Mouse (Mus musculus) heart, embryonic 10.5 days (tissue): Measurements from ENCODE around the gene Dnmbp. TPM values are rescaled to one million over a fixed set of nuclear protein-coding genes. Genes with fewer than 3 reads are reported as not detected.

Source experiments
- DNase-seq: peaks from one replicate; pipeline ENCODE4 v3.0.0-alpha.2; 2017; ENCODE audit warnings: low spot score
- H3K27ac ChIP-seq: fragments of 300-500 bp; sonication (generic); 2 replicates; pipeline ENCODE4 v1.5.1; 2016; ENCODE audit warnings: mild to moderate bottlenecking
- H3K27me3 ChIP-seq: fragments of 300-500 bp; sonication (generic); 2 replicates; pipeline ENCODE4 v1.6.1; 2016; ENCODE audit warnings: mild to moderate bottlenecking; ENCODE audit not compliant: poor library complexity, insufficient read depth, severe bottlenecking
- H3K36me3 ChIP-seq: fragments of 300-500 bp; sonication (generic); 2 replicates; pipeline ENCODE4 v1.6.1; 2016; ENCODE audit warnings: mild to moderate bottlenecking, moderate library complexity
- H3K4me1 ChIP-seq: fragments of 300-500 bp; sonication (generic); 2 replicates; pipeline ENCODE4 v1.6.1; 2016; ENCODE audit warnings: mild to moderate bottlenecking
- H3K4me3 ChIP-seq: fragments of 300-500 bp; sonication (generic); 2 replicates; pipeline ENCODE4 v1.5.1; 2016; ENCODE audit warnings: mild to moderate bottlenecking, moderate library complexity
- H3K9me3 ChIP-seq: fragments of 300-500 bp; sonication (generic); 2 replicates; pipeline ENCODE4 v1.6.1; 2016; ENCODE audit warnings: mild to moderate bottlenecking, moderate library complexity
- WGBS: fragments of 180-500 bp; shearing (Covaris S2); methylation state at CpG from one replicate; pipeline ENCODE4 v1.1.7; 2016; 5-methylcytosine and 5-hydroxymethylcytosine counted together
- polyA plus RNA-seq: library from polyadenylated mRNA; unstranded; fragments of >200 nt; fragmentation: Nextera tagmentation; extraction: Ambion mirVana; gene quantifications from 2 replicates; pipeline ENCODE4 v1.2.1, GENCODE M21; 2016

The Dnmbp gene
- polyA plus RNA-seq, 1 experiment from 2014 or later: 15.1 TPM

- Histone ChIP-seq H3K4me1 (no peaks in the 10 kb centered on the region), H3K27ac (no peak overlapping the region), H3K27me3 (no peaks in the 10 kb centered on the region), H3K4me3 (no peak overlapping the region), H3K36me3 (peaks cover 53% of the 10 kb centered on the region), H3K9me3 (no peaks in the 10 kb centered on the region)
- DNase-seq: no peak
- WGBS: 52% methylated on average over 7 of the region's 7 CpGs
These were observed 94.6 kb downstream of the Dnmbp start for GRCm38 (mm10) chr19:43845331-43845908.

- Histone ChIP-seq H3K27me3 (no peaks in the 10 kb centered on the region), H3K9me3 (no peaks in the 10 kb centered on the region), H3K4me3 (no peak overlapping the region), H3K4me1 (no peaks in the 10 kb centered on the region), H3K36me3 (peaks cover 30% of the 10 kb centered on the region), H3K27ac (no peak overlapping the region)
- no peak for DNase-seq
- WGBS: 75% methylated on average over 9 of the region's 9 CpGs
These were observed 96.8 kb downstream of the Dnmbp start for GRCm38 (mm10) chr19:43843184-43843583.

- Histone ChIP-seq H3K4me1 (no peaks in the 10 kb centered on the region), H3K9me3 (no peaks in the 10 kb centered on the region), H3K36me3 (no peaks in the 10 kb centered on the region), H3K27me3 (no peaks in the 10 kb centered on the region), H3K4me3 (no peak overlapping the region), H3K27ac (no peak overlapping the region)
- WGBS: 35% methylated on average over 21 of the region's 21 CpGs
- DNase-seq: no peak
These were observed 107.4 kb downstream of the Dnmbp start for GRCm38 (mm10) chr19:43832425-43833069.

- DNase-seq: no peak
- Histone ChIP-seq H3K36me3 (no peaks in the 10 kb centered on the region), H3K27ac (no peak overlapping the region), H3K9me3 (no peaks in the 10 kb centered on the region), H3K4me3 (no peak overlapping the region), H3K4me1 (no peaks in the 10 kb centered on the region), H3K27me3 (no peaks in the 10 kb centered on the region)
- WGBS: 77% methylated on average over 8 of the region's 8 CpGs
These were observed 113.1 kb downstream of the Dnmbp start for GRCm38 (mm10) chr19:43826855-43827254.

GRCm38 (mm10) chr19:43815661-43816414, 124.2 kb downstream of the Dnmbp start:
- 71% methylated on average over 14 of the region's 14 CpGs for WGBS
- DNase-seq: no peak
- H3K4me3 ChIP-seq: no peak overlapping the region
- peaks cover 6% of the 10 kb centered on the region; the same call in 1 of the 2 replicates for H3K4me1 ChIP-seq
- H3K27me3 ChIP-seq: no peaks in the 10 kb centered on the region
- H3K36me3 ChIP-seq: no peaks in the 10 kb centered on the region
- no peak overlapping the region for H3K27ac ChIP-seq
- H3K9me3 ChIP-seq: no peaks in the 10 kb centered on the region

- Histone ChIP-seq H3K36me3 (no peaks in the 10 kb centered on the region), H3K4me3 (no peak overlapping the region), H3K4me1 (peaks cover 9% of the 10 kb centered on the region; the same call in 1 of the 2 replicates), H3K27me3 (no peaks in the 10 kb centered on the region), H3K9me3 (no peaks in the 10 kb centered on the region), H3K27ac (no peak overlapping the region)
- WGBS: 83% methylated on average over 10 of the region's 10 CpGs
- no peak for DNase-seq
These were observed 126.7 kb downstream of the Dnmbp start for GRCm38 (mm10) chr19:43813315-43813714.

- H3K27ac ChIP-seq: no peak overlapping the region
- WGBS: 89% methylated on average over 4 of the region's 4 CpGs
- peaks cover 4% of the 10 kb centered on the region; the same call in 1 of the 2 replicates for H3K4me1 ChIP-seq
These were observed 128.6 kb downstream of the Dnmbp start for GRCm38 (mm10) chr19:43811419-43811818.

GRCm38 (mm10) chr19:43809331-43809730, 130.7 kb downstream of the Dnmbp start:
- Histone ChIP-seq H3K27ac (no peak overlapping the region), H3K36me3 (no peaks in the 10 kb centered on the region), H3K4me1 (0 out of 2 replicates have a peak, but pooled peaks cover 3% of the 10 kb centered on the region), H3K27me3 (no peaks in the 10 kb centered on the region), H3K9me3 (no peaks in the 10 kb centered on the region), H3K4me3 (no peak overlapping the region)
- DNase-seq: no peak
- WGBS: 37% methylated on average over 4 of the region's 4 CpGs

More at GRCm38 (mm10) chr19:43811419-43811818, 128.6 kb downstream of the Dnmbp start:
- no peak for DNase-seq
- Histone ChIP-seq H3K36me3 (no peaks in the 10 kb centered on the region), H3K27me3 (no peaks in the 10 kb centered on the region), H3K4me3 (no peak overlapping the region), H3K9me3 (no peaks in the 10 kb centered on the region)

GRCm38 (mm10) chr19:43803866-43804265, 136.1 kb downstream of the Dnmbp start:
- H3K4me3 ChIP-seq: no peak overlapping the region
- no peaks in the 10 kb centered on the region for H3K9me3 ChIP-seq
- WGBS: 83% methylated on average over 10 of the region's 10 CpGs
- H3K27ac ChIP-seq: no peak overlapping the region
- DNase-seq: no peak
- H3K4me1 ChIP-seq: no peaks in the 10 kb centered on the region
- H3K36me3 ChIP-seq: no peaks in the 10 kb centered on the region
- H3K27me3 ChIP-seq: peaks cover 7% of the 10 kb centered on the region; the same call in 1 of the 2 replicates

GRCm38 (mm10) chr19:43801427-43802051, 138.5 kb downstream of the Dnmbp start:
- Histone ChIP-seq H3K4me3 (no peak overlapping the region), H3K4me1 (no peaks in the 10 kb centered on the region), H3K27ac (no peak overlapping the region), H3K36me3 (no peaks in the 10 kb centered on the region), H3K27me3 (peaks cover 7% of the 10 kb centered on the region; the same call in 1 of the 2 replicates), H3K9me3 (no peaks in the 10 kb centered on the region)
- 69% methylated on average over 9 of the region's 9 CpGs for WGBS
- DNase-seq: no peak

- no peak overlapping the region for H3K27ac ChIP-seq
- DNase-seq: no peak
- no peak overlapping the region for H3K4me3 ChIP-seq
- no peaks in the 10 kb centered on the region for H3K9me3 ChIP-seq
- no peaks in the 10 kb centered on the region for H3K36me3 ChIP-seq
- 73% methylated on average over 5 of the region's 5 CpGs for WGBS
- H3K27me3 ChIP-seq: peaks cover 7% of the 10 kb centered on the region; the same call in 1 of the 2 replicates
- H3K4me1 ChIP-seq: no peaks in the 10 kb centered on the region
These were observed 142.8 kb downstream of the Dnmbp start for GRCm38 (mm10) chr19:43797216-43797615.
